Mouse (Mus musculus) T-helper 2 cell (primary cell): Measurements from ENCODE around the gene Coq2.

Experiments used
- in situ Hi-C: fragments of 300-600 bp; cut with MboI, MseI; formaldehyde crosslinking; loops from one replicate; pipeline ENCODE4 v1.15.1; 2025; ENCODE audit warnings: high pct_unique_total_duplicates

The Coq2 gene

DNA sequence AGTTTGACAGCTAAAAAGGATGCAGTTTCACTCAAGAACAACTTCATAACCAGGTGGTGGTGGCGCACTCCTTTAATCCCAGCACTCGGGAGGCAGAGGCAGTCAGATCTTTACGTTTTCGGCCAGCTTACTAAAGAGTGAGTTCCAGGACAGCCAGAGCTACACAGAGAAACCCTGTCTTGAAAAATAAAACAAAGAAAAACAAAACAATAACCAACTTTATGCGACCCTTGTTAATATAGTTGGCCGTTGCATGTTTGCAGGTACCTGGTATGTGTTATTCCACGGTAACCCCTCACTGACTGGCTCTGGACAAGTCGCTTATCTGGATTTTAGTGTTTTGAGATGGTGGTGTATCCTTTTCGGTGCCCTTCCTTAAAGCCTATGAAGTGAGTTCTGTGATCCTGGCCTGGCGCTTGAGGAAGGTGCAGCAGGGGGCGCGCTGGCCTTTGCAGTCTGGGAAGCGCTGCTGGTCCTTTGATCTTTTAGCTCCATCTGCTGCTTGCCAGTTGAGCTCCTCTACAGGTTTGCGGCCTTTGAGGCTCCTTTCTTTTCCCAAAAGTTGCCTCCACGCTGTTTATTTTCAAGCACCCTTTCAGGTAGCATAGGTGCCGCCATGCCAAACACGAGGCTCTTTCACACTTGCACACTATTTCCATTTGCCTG, at the start of gene Coq2:
Coq2 (minus strand) TSS at position 430 of the 666 bp plus-strand sequence.
- in situ Hi-C loops = no loop called here

DNA sequence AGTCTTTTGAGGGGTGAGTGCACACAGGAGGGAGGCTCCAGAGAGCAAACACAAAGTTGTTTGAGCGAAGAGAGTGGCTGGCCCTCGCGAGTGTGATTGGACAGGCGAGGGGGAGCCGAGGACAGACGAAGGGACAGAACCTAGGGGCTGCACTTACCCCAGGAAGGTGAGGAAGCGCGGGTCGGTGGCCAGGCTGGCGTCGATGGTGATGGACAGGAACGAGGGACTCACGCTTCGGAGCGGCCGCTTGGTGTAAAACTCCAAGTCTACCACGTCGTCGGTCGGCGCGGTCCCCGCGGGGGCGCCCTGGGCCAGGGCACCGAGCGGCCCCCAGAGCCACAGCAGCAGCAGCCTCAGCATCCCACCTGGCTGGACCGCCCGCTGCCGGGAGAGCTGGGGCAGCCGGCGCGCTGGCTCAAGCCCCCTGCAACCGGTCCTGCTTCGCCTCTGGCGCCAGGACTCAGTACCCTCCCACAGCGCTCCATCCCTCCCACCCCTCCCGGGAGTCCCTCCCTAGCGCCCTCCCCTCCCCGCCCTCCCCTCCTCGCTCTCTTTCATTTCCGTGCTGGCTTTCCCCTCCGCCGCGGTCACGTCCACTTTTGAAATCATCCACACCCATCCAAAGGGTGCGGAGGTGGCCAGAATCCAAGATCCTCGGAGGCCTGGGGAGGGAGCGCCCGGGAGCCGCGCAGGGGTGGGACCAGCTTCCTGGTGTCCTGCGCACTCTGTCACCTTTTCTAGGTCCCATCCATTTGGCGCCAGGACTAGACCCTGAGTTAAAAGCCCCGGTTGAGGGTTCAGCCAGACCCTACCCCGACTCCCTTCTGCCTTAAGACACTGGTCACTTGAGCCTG, 44.5 kb upstream of the Coq2 start, which contains the start of gene Hpse:
Hpse (minus strand) TSS at position 482 of the 854 bp plus-strand sequence.
- in situ Hi-C loops = loop anchor here (5.0 to 25.0 kb wide), 2 partner anchors 37 to 943 kb away; partner anchors contain the start of gene Nkx6-1

DNA sequence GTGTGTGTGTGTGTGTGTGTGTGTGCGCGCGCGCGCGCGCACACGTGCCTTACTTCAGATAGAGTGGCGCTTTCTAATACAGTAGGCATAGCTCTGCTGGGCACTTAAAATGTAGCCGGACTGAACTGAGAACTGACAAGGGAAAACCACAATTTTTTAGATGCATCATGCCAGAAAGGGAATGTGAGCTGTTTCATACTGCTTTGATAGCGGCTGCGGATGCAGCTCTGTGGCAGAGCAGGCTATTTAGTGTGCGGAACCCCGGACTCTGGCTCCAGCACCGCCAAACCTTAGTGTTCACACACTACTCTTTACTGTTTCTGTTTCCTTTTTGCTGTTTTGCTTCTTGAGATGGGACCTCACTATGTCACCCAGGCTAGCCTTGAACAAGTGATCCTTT, 41.8 kb upstream of the Coq2 start:
- in situ Hi-C loops = loop anchor here (5.0 to 25.0 kb wide), 2 partner anchors 34 to 946 kb away; partner anchors contain the start of gene Nkx6-1

DNA sequence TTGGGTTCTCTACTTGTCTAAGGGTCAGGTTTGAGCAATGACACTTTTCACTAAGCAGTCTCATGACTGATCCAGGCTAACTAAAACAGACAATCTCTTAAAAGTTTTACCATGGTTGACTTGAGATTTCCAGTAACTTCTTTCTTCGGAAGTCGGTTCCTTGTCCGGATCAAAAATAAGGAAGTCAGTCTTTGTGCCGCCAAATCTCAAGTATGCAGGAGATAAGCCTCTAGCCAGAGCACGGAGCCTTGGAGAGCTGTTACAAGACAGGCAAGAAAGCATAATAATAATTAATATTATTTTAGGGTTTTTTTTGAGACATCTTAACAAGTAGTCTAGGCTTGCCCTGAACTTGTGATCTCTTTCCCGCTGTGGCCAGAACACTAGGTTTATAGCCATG, 36.3 kb upstream of the Coq2 start:
- in situ Hi-C loops = loop anchor here (25.0 kb wide), 1 partner anchor 951 kb away; the partner anchor contains the start of gene Nkx6-1

DNA sequence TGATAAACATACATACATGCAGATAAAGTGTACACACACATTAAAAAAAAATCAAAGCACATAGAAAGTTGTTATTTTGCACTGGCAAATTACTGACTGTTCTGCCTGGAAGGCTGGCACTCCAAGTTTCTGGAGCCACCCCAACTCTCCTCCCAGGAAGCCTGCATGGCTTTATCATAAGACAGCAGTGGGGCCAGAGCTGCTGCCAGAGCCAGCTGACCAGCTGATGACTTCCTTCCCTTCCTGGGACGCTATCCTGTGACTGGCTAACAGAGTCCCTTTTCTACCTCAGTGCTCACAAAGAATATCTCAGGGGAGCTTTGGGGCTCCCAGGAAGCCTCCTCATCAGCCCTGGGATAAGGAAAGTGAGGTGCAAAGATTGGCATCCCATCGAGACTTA, 35.1 kb upstream of the Coq2 start:
- in situ Hi-C loops = loop anchor here (25.0 kb wide), 1 partner anchor 952 kb away; the partner anchor contains the start of gene Nkx6-1

DNA sequence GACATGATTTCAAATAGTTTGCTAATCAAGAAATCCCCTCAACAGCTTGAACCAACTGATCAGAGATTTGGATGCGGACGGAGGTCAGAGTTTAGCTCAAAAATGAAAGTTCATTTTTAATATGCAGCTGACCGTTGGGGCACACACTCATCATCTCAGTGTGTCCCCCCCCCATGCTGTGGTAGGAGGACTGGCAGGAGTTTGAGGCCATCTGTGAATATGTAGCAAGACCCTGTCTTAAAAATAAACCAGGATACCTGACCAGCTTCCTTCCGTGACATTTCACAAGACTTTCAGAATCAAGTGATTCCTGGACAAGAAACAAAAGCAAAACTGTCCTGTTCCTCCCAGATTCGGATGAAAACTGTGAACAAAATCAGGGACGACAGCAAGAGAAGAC, 34.1 kb upstream of the Coq2 start:
- in situ Hi-C loops = loop anchor here (25.0 kb wide), 1 partner anchor 953 kb away; the partner anchor contains the start of gene Nkx6-1

DNA sequence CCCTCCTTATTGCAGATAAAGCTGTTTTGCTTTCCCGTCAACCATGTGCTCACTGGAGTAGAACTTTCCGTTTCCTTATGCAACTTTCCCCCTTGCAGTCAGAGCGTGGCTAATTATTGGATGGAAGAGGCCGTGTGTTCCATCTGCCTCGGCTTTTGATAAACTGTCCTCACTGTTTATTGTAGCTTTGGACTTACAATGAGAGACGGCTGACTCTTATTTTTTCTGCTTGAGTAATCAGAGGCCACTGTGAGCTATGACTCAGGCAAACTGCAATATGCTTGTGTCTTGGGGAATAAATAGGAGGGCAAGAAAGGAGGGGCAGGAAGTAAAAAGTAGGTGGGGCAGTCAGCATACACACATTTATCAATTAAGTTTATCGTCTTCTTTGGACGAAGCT, 31.7 kb upstream of the Coq2 start:
- in situ Hi-C loops = loop anchor here (25.0 kb wide), 1 partner anchor 956 kb away; the partner anchor contains the start of gene Nkx6-1

DNA sequence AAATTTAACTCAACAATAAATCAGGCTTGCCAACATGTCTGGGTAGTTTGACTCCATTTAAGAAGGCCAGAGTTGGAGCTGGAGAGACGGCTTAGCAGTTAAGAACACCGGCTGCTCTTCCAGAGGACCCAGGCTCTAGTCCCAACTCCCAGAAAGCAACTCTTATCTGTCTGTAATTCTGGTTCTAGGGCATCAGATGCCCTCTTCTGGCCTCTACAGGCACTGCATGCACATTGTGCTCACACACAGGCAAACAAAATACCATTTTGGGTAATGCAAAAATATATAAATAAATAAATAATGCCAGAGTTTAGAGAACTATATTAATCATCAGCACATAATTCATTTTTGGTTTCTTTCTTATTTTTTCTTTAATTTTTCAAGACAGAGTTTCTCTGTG, 29.3 kb upstream of the Coq2 start:
- in situ Hi-C loops = loop anchor here (25.0 kb wide), 1 partner anchor 958 kb away; the partner anchor contains the start of gene Nkx6-1

DNA sequence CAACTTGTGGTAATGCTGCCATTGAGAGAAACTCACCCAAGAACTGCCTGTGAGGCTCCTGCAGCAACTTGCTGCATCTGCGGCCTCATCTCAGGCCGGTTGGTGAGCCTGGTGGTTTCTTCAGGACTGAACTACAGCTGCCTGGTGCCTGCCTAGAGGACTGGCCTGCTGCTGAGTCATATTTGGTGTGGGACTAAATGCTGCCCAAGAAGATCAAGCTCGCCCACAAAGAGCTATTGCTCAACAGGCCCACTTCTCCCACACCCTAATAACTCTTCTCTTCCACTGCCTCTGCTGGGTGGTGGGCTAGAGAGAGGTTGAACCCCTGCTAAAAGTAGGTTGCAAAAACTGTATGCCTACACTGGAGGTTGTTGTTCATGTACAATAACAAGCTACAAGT, 27.4 kb upstream of the Coq2 start:
- in situ Hi-C loops = loop anchor here (25.0 kb wide), 1 partner anchor 960 kb away; the partner anchor contains the start of gene Nkx6-1

DNA sequence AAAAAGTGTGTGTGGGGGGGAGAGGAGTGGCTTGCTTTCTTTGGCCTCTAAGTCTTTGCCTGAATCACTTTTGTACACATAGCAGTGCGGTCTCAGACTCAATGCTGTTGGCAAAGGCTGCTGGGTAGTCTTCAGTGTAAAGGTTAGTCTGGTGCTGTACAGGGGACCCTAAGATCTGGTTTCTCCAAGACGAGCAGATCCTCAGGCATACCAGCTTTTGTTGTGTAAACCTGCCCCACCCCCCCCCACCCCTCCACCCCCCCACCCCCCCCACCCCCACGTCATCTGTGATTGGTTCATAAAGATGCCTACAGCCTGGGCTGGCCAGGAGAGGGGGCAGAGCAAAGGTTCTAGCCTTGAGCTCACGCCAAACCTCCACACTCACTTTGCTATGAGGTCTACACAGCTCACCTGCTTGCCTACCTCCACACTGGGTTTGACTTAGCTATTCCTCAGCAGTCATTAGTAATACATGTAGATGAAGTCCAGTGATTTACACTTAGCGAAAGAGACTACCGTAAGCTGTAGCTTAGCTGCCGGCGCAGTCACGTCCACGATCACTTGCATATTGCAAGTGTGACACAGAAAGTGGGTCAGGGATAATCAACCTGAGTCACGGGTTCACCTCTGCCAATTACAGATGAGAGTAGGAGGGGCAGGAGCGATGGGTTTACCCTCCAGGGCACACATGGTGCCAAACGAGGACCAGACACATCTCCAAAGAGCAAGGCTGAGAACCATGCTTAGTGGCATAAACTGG, 26.1 kb upstream of the Coq2 start:
- in situ Hi-C loops = loop anchor here (25.0 kb wide), 1 partner anchor 961 kb away; the partner anchor contains the start of gene Nkx6-1

DNA sequence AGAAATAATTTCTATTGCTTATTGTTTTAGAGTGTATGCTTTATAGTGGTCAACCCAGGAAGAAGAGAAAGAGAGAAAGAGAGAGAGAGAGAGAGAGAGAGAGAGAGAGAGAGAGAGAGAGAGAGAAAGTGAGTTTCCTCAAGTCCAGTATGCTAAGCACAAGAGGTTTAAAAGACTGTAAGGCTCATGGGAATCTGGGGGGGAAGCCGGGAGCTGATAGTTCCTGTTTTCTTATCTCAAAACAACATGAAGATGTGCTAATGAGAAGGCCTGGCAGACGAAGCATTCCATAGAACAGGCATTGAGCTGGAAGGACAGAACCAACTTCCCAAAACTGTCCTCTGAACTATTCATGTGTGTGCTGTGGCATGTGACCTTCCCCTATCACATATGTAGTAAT, 22.9 kb upstream of the Coq2 start:
- in situ Hi-C loops = no loop called here

DNA sequence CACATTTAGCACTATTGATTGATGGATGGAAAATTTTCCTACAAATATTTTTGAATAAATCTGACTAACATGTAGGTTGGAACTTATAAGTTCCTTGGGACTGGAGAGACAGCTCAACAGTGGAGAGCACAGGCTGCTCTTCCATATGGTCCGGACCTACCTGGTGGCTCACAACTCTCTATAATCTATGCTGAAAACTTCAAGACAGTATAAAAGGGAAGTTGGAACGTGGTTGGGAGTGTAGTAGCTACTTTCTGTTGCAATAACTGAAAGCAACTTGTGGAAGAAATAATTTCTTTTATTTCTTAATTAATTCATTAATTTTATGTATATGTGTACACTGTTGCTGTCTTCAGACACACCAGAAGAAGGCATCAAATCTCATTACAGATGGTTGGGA, 22.5 kb upstream of the Coq2 start:
- in situ Hi-C loops = no loop called here

DNA sequence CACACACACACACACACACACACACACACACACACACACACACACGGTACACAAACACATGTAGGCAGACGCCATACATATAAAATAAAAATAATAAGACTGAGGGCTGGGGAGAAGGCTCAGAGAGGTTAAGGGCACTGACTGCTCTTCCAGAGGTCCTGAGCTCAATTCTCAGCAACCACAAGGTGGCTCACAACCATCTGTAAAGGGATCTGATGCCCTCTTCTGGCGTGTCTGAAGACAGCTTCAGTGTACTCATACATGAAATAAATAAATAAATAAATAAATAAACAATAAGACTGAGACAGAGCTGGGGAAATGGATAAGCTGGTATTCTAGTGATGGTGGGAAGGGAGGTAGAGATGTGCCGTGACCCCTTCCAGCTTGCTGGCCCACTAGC, 10.7 kb upstream of the Coq2 start:
- in situ Hi-C loops = no loop called here

DNA sequence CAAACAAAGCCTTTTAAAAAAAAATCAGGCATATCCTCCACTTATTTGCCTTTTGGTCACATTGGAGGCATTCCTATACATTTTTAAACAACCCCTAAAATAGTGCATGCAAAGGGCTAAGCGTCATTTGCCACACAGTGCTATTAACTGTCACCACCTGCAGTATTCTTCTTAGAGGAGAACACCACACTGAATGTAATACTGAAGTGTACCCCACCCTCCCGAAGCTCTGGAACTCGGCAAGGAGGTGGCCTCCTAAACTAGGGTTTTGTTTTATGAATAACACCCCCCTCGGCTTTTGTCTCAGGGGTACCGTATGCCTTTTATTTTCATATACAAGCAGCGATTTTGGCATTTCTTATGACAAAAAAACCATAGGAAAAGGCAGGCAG, 5.6 kb upstream of the Coq2 start:
- in situ Hi-C loops = loop anchor here (5.0 kb wide), 1 partner anchor 37 kb away; the partner anchor contains the start of gene Hpse

DNA sequence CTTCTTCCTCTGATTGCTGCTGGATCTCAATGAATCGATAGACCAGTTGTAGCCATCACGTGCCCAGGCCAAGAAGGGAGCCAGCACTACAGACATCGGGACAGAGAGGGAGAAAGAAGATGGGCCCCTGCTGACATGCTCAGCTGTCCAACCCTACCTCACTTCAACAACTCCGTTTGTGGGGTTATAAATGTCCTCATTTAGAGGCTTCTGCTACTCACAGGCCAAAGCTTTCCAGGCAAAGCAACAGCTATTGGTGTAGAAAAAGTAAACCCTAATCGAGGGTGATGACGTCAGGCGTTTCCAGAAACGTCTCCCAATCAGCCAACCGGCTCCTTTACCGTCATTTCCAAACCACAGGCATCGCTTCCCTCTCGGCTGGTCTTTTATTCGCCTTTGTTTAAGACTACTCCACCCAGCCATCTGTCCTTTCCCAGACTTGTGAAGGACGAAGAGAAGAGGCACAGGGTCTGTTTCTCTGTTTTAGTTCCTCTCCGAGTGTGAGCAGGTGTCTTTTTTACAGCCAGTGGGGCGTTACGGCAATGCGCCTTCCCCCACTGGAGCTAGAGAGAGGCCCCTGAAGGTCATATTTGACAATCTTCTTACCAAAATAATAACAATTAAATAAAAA, 5.1 kb upstream of the Coq2 start:
- in situ Hi-C loops = loop anchor here (5.0 kb wide), 1 partner anchor 37 kb away; the partner anchor contains the start of gene Hpse

DNA sequence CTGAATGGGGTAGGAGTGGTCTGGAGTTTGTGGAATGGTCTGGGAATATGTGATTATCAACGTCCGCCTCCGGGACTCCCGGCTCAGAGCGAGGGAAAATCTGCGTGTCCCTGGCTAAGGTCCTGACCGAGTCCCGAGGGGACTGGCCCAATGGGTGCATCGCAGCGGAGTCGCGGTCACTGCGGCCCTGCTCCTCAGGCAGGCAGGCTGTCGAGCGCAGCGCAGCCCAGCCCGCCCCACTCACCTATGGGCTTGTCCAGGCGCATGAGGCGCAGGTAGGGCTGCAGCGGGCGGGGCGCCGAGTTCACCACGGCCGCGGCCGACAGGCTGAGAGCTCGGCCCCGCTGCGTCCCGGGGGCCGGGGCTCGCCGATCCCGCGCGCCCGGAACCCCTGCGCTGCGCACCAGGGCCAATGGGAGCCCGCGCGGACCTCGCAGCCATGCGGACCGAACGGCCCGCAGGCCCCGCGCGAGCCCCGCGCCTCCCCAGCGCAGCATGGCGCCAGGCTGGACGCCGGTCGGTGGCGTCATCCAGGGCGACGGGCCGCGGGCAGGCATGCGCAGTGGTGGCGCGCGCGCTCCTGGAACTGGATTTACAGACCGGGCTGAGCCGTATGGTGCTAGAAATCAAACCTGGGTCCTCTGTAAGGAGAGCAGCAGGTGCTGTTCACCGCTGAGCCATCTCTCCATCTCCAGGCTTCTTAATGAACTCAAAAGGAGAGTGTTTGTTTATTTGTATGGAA, 1.0 kb downstream of the Coq2 start:
- in situ Hi-C loops = no loop called here

DNA sequence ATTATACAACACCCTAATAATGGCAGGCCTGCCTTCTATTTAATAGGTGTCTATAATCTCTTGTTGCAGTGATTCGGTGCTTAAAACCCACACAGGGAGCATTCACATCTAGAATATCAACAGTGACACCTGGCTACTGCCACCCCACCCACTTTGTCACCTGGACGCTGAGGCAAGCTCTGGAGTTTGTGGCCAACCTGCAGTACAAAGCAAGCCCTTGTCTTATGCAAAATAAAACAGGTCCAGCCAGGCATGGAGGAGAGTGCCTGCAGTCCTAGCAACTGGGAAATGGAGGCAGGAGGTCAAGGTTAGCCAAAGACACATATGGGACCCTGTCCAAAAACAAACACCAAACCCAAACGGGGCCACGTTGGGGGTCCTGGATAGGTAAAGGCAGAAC, 2.5 kb downstream of the Coq2 start:
- in situ Hi-C loops = no loop called here

DNA sequence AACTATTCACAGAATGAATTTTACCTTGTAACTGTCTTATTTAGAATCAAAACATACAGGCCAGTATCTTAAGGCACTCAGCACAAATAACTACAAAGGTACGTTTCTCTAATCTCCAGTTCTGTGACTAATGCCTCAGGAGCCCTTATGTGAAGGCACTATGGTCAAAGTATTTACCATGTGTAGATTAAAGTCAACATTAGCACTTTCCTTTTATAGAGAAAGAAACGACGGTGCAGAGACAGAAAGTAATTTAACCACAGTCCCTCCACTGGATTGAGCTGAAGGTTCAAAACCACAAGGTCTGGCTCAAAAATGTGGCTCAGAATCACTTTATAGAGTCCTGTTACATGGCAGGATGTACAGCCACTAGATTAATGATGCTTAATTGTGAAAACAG, 3.0 kb downstream of the Coq2 start:
- in situ Hi-C loops = no loop called here

DNA sequence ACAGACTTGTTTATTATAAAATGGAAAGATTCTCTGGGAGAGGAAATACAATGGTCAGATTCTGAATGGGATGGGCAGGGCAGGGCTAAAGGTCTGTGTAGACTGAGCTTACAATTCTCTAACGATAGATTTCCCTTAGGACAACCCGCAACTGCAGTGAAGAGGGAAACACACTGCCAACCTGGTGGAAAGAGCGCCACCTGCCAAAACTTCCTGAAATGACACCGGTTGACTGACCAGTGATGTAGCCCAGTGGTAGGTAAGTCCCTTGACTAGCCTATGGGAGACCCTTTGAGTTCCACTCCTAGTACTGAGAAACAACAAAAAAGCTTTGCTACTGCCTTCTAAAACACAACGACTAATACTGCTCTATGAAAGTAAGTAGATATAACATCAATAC, 3.5 kb downstream of the Coq2 start:
- in situ Hi-C loops = no loop called here

DNA sequence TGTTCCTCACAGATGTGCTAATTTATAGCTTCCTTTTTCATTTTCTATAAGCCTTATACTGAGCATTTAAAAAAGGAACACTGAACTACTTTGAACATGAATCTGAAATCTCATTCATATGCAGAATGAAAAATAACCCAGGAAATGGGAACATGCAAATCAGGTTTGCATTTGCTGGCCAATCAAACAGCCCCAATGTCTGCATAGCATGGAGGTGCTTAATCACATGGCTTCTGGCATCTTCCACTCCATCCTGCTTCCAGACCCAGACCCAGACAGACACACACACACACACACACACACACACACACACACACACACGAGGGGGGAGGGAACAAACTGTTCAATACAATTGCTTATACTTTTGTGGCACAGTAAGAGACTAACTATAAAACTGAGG, 8.0 kb downstream of the Coq2 start:
- in situ Hi-C loops = loop anchor here (5.0 kb wide), 1 partner anchor 245 kb away; no protein-coding TSS in a partner anchor
